Mouse (Mus musculus) CH12.LX (cell line): ENCODE measurements around the gene Olfr571. TPM values are rescaled to one million over a fixed set of nuclear protein-coding genes. Genes with fewer than 3 reads are reported as not detected.

ENCODE experiments used
- DNase-seq: peaks from one replicate; pipeline ENCODE4 v3.0.0-alpha.2; 2013; ENCODE audit errors: extremely low read depth
- H3K27ac ChIP-seq: 2 replicates; pipeline ENCODE4 v1.5.1; 2012; ENCODE audit warnings: low read depth, mild to moderate bottlenecking, control low read depth, moderate library complexity; ENCODE audit not compliant: insufficient read depth
- H3K27me3 ChIP-seq: replicated peaks from 2 replicates; pipeline ENCODE3; 2012; ENCODE audit warnings: inconsistent platforms
- H3K36me3 ChIP-seq, 2 experiments: replicated peaks in 1 of 2; 2 replicates each; pipeline versions ENCODE3 to v1.6.1; 2012; ENCODE audit warnings: inconsistent platforms in 1 of 2, low read length in 1 of 2, mild to moderate bottlenecking in 1 of 2, mixed read lengths in 1 of 2, moderate library complexity in 1 of 2; ENCODE audit not compliant: control insufficient read depth in 1 of 2, insufficient read depth in 1 of 2
- H3K4me1 ChIP-seq, 2 experiments: 2 replicates each; pipeline ENCODE4 v1.6.1; 2012; ENCODE audit warnings: inconsistent platforms in 1 of 2, moderate library complexity in 1 of 2; ENCODE audit not compliant: insufficient read depth in 2 of 2, control insufficient read depth in 1 of 2
- H3K4me2 ChIP-seq: 2 replicates; pipeline ENCODE4 v1.6.1; 2012; ENCODE audit warnings: low read depth, mild to moderate bottlenecking, control low read depth; ENCODE audit not compliant: poor library complexity, insufficient read depth, severe bottlenecking
- H3K4me3 ChIP-seq, 3 experiments: fragments of 150-350 bp in 1 of 3; sonication (generic) in 1 of 3; replicated peaks in 1 of 3; 2 replicates each; pipeline versions ENCODE3 to v1.5.1; 2011 to 2012; ENCODE audit warnings: low read depth in 2 of 3, low read length in 2 of 3, mild to moderate bottlenecking in 2 of 3, moderate library complexity in 2 of 3, control low read depth in 1 of 3, improper control_type of control experiment in 1 of 3, inconsistent platforms in 1 of 3, mixed read lengths in 1 of 3; ENCODE audit not compliant: poor library complexity in 1 of 3
- H3K79me2 ChIP-seq: replicated peaks from 2 replicates; pipeline ENCODE4 v1.6.1; 2012; ENCODE audit warnings: mild to moderate bottlenecking, moderate library complexity; ENCODE audit not compliant: control insufficient read depth, poor library complexity, insufficient read depth, severe bottlenecking; ENCODE audit errors: extremely low read depth
- H3K9ac ChIP-seq: 2 replicates; pipeline ENCODE4 v1.6.1; 2012; ENCODE audit warnings: low read depth, mild to moderate bottlenecking, control low read depth, moderate library complexity; ENCODE audit not compliant: insufficient read depth
- H3K9me3 ChIP-seq: replicated peaks from 2 replicates; pipeline ENCODE3; 2012; ENCODE audit warnings: low read length, inconsistent platforms, mixed read lengths
- BHLHE40 ChIP-seq: IDR thresholded peaks from 2 replicates; pipeline ENCODE4 v1.6.1; 2011; ENCODE audit warnings: mild to moderate bottlenecking, low read depth, low read length, improper control_type of control experiment
- CHD1 ChIP-seq: IDR thresholded peaks from 2 replicates; pipeline ENCODE4 v1.6.1; 2012; ENCODE audit warnings: low read depth, low read length, improper control_type of control experiment, inconsistent platforms
- CHD2 ChIP-seq: IDR thresholded peaks from 2 replicates; pipeline ENCODE4 v1.6.1; 2011; ENCODE audit warnings: low read length, improper control_type of control experiment
- CTCF ChIP-seq, 2 experiments: IDR thresholded peaks in 1 of 2; conservative IDR thresholded peaks in 1 of 2; 2 replicates each; pipeline ENCODE4 v1.5.1; 2011 to 2012; ENCODE audit warnings: low read depth in 2 of 2, low read length in 2 of 2, improper control_type of control experiment in 1 of 2, inconsistent platforms in 1 of 2, mild to moderate bottlenecking in 1 of 2, moderate library complexity in 1 of 2
- E2F4 ChIP-seq: IDR thresholded peaks from 2 replicates; pipeline ENCODE4 v1.6.1; 2011; ENCODE audit warnings: low read depth, low read length, improper control_type of control experiment; ENCODE audit not compliant: insufficient replicate concordance
- ELF1 ChIP-seq: IDR thresholded peaks from 2 replicates; pipeline ENCODE4 v1.6.1; 2014; ENCODE audit warnings: low read depth, mild to moderate bottlenecking, inconsistent platforms, low read length, improper control_type of control experiment
- EP300 ChIP-seq: IDR thresholded peaks from 2 replicates; pipeline ENCODE4 v1.6.1; 2011; ENCODE audit warnings: low read length, improper control_type of control experiment
- GABPA ChIP-seq: IDR thresholded peaks from 2 replicates; pipeline ENCODE4 v1.6.1; 2012; ENCODE audit warnings: low read depth, low read length, improper control_type of control experiment, inconsistent platforms; ENCODE audit not compliant: insufficient replicate concordance
- KAT2A ChIP-seq: IDR thresholded peaks from 2 replicates; pipeline ENCODE4 v1.6.1; 2012; ENCODE audit warnings: low read length, improper control_type of control experiment, inconsistent platforms; ENCODE audit not compliant: insufficient replicate concordance
- MAX ChIP-seq: IDR thresholded peaks from 2 replicates; pipeline ENCODE4 v1.6.1; 2011; ENCODE audit warnings: low read length, improper control_type of control experiment
- MAZ ChIP-seq: IDR thresholded peaks from 2 replicates; pipeline ENCODE4 v1.6.1; 2012; ENCODE audit warnings: low read depth, mild to moderate bottlenecking, inconsistent platforms, low read length, improper control_type of control experiment, moderate library complexity
- NELFE ChIP-seq: IDR thresholded peaks from 2 replicates; pipeline ENCODE4 v1.6.1; 2011; ENCODE audit warnings: low read depth, low read length, improper control_type of control experiment
- NRF1 ChIP-seq: IDR thresholded peaks from 2 replicates; pipeline ENCODE4 v1.6.1; 2014; ENCODE audit warnings: low read depth, mild to moderate bottlenecking, inconsistent platforms, low read length, improper control_type of control experiment, moderate library complexity
- PAX5 ChIP-seq: IDR thresholded peaks from 2 replicates; pipeline ENCODE4 v1.6.1; 2012; ENCODE audit warnings: low read length, inconsistent platforms, mixed read lengths
- RAD21 ChIP-seq: IDR thresholded peaks from 2 replicates; pipeline ENCODE4 v1.6.1; 2011; ENCODE audit warnings: low read depth, mild to moderate bottlenecking, low read length, improper control_type of control experiment, moderate library complexity
- SMC3 ChIP-seq: IDR thresholded peaks from 2 replicates; pipeline ENCODE4 v1.6.1; 2011; ENCODE audit warnings: low read depth, low read length, improper control_type of control experiment
- TBP ChIP-seq: conservative IDR thresholded peaks from 2 replicates; pipeline ENCODE4 v1.6.1; 2011; ENCODE audit warnings: low read depth, low read length, improper control_type of control experiment
- UBTF ChIP-seq: IDR thresholded peaks from 2 replicates; pipeline ENCODE4 v1.6.1; 2012; ENCODE audit warnings: low read depth, mild to moderate bottlenecking, inconsistent platforms, low read length, improper control_type of control experiment, moderate library complexity
- USF2 ChIP-seq: conservative IDR thresholded peaks from 2 replicates; pipeline ENCODE4 v1.6.1; 2011; ENCODE audit warnings: low read depth, low read length, improper control_type of control experiment
- ZC3H11A ChIP-seq: IDR thresholded peaks from 2 replicates; pipeline ENCODE4 v1.6.1; 2012; ENCODE audit warnings: low read depth, mild to moderate bottlenecking, inconsistent platforms, low read length, improper control_type of control experiment
- ZKSCAN1 ChIP-seq: IDR thresholded peaks from 2 replicates; pipeline ENCODE4 v1.6.1; 2012; ENCODE audit warnings: low read depth, inconsistent platforms, low read length, improper control_type of control experiment, borderline replicate concordance
- ZMIZ1 ChIP-seq: IDR thresholded peaks from 2 replicates; pipeline ENCODE4 v1.6.1; 2012; ENCODE audit warnings: low read depth, mild to moderate bottlenecking, inconsistent platforms, low read length, improper control_type of control experiment
- ZNF384 ChIP-seq: IDR thresholded peaks from 2 replicates; pipeline ENCODE4 v1.6.1; 2012; ENCODE audit warnings: low read depth, low read length, improper control_type of control experiment, inconsistent platforms
- dilution Hi-C: fragments of 300-500 bp; cut with MboI; formaldehyde crosslinking; loops from 2 replicates; pipeline ENCODE4 v1.14.3; 2020; ENCODE audit warnings: low sequenced_read_pairs; ENCODE audit not compliant: extremely low pct_unique_long_range_greater_than_20kb, extremely low pct_ligation_motif_present
- in situ Hi-C: fragments of 300-500 bp; cut with MboI; formaldehyde crosslinking; loops from 3 replicates; pipeline ENCODE4 v1.14.3; 2019; ENCODE audit warnings: low sequenced_read_pairs, low pct_ligation_motif_present, low pct_unique_long_range_greater_than_20kb, mixed read lengths
- polyA plus RNA-seq: library from polyadenylated mRNA; unstranded; fragments of >175 nt; gene quantifications from 2 replicates; pipeline ENCODE4 v1.2.1, GENCODE M21; 2012; ENCODE audit warnings: low read depth; ENCODE audit not compliant: insufficient read length
- total RNA-seq, 2 experiments: library from RNA; depleted of rRNA; stranded (reverse); fragments of 300-350 nt in 1 of 2; fragments of >200 nt in 1 of 2; gene quantifications; 2 replicates each; pipeline ENCODE4 v1.2.3; 2012 to 2014

Olfr571 gene
- total RNA-seq (2012; rRNA removed), result not detected in 2 replicates
- not detected in 2 replicates for total RNA-seq (2014; rRNA removed)
- not detected in 2 replicates for polyA plus RNA-seq

DNA sequence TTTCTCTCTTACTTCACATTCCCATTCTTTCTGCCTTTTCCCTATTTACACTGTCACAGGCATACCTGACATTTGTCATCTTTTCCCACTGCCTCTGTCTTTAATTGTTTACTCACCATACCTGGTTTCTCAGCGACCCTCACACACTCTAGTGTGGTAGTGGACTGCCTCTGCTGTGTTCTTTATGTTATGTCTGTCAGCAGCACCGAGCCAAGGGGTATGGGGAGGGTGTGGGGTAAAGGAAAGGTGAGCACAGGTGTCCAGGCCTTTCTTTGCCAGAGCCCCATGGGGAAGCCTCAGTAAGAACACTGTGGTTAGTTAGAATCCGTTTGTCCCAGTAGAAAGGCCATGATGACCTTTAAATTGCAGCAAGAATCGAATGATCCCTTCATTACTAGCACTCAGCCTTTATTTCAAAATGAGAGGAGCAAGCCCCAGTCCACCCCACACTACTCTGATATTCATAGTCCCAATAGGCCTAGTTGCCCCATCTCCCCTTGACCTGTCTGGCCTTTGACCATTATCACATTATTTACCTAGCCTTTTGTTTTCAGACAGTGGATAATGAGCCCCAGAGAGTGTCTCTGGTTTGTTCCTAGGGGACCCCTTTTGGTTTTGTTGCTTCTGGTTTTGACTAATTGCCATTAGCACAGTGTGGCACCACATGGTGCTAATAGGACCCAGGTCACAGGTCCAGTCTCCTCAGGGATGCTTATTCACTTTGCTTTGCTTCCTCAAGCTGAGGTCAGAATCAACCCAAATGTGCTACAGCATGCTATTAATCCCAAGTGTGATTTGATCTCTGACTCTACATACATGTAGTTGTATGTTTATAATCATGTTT, at the start of gene Olfr571:
TSS of gene Olfr571 (minus strand) at position 505 of the 844 bp plus-strand sequence.
- no peak for DNase-seq
- peaks cover 0 to 5% of the 10 kb centered on the region in 2 experiments; a peak in 2 of 4 replicates for H3K4me1 ChIP-seq
- H3K79me2 ChIP-seq, result no peaks in the 10 kb centered on the region
- H3K27me3 ChIP-seq, result no peaks in the 10 kb centered on the region
- H3K27ac ChIP-seq, result no peak within 1 kb of the TSS
- no peak within 1 kb of the TSS for H3K9ac ChIP-seq
- no peaks in the 10 kb centered on the region for H3K36me3 ChIP-seq
- in situ Hi-C loops, result loop anchor here (10.0 kb wide), 2 partner anchors 252 to 412 kb away; partner anchors contain the start of gene Olfr556
- no peak within 1 kb of the TSS for H3K4me3 ChIP-seq
- H3K4me2 ChIP-seq, result no peak within 1 kb of the TSS
- dilution Hi-C loops, result no loop called here
- TF ChIP-seq KAT2A, result no peak
- TF ChIP-seq EP300, result no peak
- no peak for TF ChIP-seq CHD2
- no peak for TF ChIP-seq PAX5
- TF ChIP-seq CHD1, result no peak
- TF ChIP-seq NELFE, result no peak
- TF ChIP-seq BHLHE40, result no peak
- no peak for TF ChIP-seq RAD21
- TF ChIP-seq CTCF (conservative IDR thresholded peaks at IDR 0.05 in 1 of 2, IDR thresholded peaks at IDR 0.05 in 1 of 2; ENCODE audit: low read depth in 2 of 2, low read length in 2 of 2), result no peak
- no peak for TF ChIP-seq ZNF384
- TF ChIP-seq ELF1, result no peak
- no peak for TF ChIP-seq ZC3H11A
- TF ChIP-seq NRF1, result no peak
- TF ChIP-seq ZKSCAN1, result no peak
- no peak for TF ChIP-seq MAX
- no peak for TF ChIP-seq TBP
- no peak for TF ChIP-seq E2F4
- TF ChIP-seq MAZ, result no peak
- TF ChIP-seq, all 38 proteins: peak for 0
- no peaks in the 10 kb centered on the region for H3K9me3 ChIP-seq

DNA sequence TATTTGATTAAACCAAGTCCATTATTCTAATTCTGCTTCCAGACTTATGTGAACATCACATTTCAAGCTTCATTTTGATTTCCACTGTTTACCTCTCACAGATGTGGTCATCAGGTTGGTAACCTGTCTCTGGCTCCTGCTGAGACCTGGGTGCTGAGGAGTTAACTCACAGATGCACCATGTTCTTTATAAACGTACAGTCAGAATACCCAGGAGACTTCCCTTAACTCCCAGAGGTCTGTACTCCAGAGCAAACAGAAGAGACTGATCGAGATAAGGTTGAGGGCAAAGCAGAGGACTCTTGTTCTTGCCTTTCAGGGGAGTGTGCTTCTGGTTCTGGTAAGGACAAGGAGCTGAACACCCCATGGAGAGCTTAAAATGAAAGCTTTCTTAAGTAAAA, 45.0 kb upstream of the Olfr571 start, which contains the start of gene Olfr576:
TSS of gene Olfr576 (plus strand) at position 301 of the 400 bp plus-strand sequence.
- no peaks in the 10 kb centered on the region for H3K27me3 ChIP-seq
- H3K4me2 ChIP-seq, result no peak within 1 kb of the TSS
- TF ChIP-seq NRF1 (no peak), EP300 (no peak), ZMIZ1 (no peak), USF2 (no peak), KAT2A (no peak), PAX5 (no peak), BHLHE40 (no peak), UBTF (no peak), GABPA (no peak), SMC3 (no peak)
- H3K9ac ChIP-seq, result no peak within 1 kb of the TSS
- dilution Hi-C loops, result no loop called here
- no peaks in the 10 kb centered on the region for H3K79me2 ChIP-seq
- no peaks in the 10 kb centered on the region for H3K36me3 ChIP-seq
- H3K27ac ChIP-seq, result no peak within 1 kb of the TSS
- in situ Hi-C loops, result no loop called here
- H3K9me3 ChIP-seq, result no peaks in the 10 kb centered on the region
- H3K4me1 ChIP-seq, result no peaks in the 10 kb centered on the region
- H3K4me3 ChIP-seq, result no peak within 1 kb of the TSS
- no peak for DNase-seq
